Mouse (Mus musculus) liver, embryonic 16.5 days (tissue): ENCODE results near the gene Syn2. TPM values are rescaled to one million over a fixed set of nuclear protein-coding genes. Genes with fewer than 3 reads are reported as not detected.
A peak's percentile ranks its signal among the peaks of the same experiment; 100 is the strongest.

Experiments
- ATAC-seq: fragments of 200-750 bp; cut with Nextera tagmentation; 2 replicates; pipeline ENCODE4 v1.8.0; 2017; ENCODE audit warnings: low read depth, mild to moderate bottlenecking, moderate number of reproducible peaks, moderate library complexity
- H3K27ac ChIP-seq: fragments of 300-500 bp; sonication (generic); 2 replicates; pipeline ENCODE4 v1.5.1; 2014; ENCODE audit warnings: mild to moderate bottlenecking, low read length
- H3K27me3 ChIP-seq: fragments of 300-500 bp; sonication (generic); 2 replicates; pipeline ENCODE4 v1.6.1; 2014; ENCODE audit warnings: low read depth, low read length, mixed read lengths; ENCODE audit not compliant: control insufficient read depth, insufficient read depth
- H3K36me3 ChIP-seq: fragments of 300-500 bp; sonication (generic); 2 replicates; pipeline ENCODE4 v1.6.1; 2014; ENCODE audit warnings: mild to moderate bottlenecking; ENCODE audit not compliant: control insufficient read depth, insufficient read depth
- H3K4me1 ChIP-seq: fragments of 300-500 bp; sonication (generic); 2 replicates; pipeline ENCODE4 v1.6.1; 2014; ENCODE audit warnings: low read depth, low read length, mixed read lengths; ENCODE audit not compliant: control insufficient read depth
- H3K4me2 ChIP-seq: fragments of 300-500 bp; sonication (generic); 2 replicates; pipeline ENCODE4 v1.6.1; 2014; ENCODE audit warnings: low read depth, low read length, mixed read lengths
- H3K4me3 ChIP-seq: fragments of 300-500 bp; sonication (generic); 2 replicates; pipeline ENCODE4 v1.5.1; 2014; ENCODE audit warnings: low read depth, mild to moderate bottlenecking, low read length
- H3K9ac ChIP-seq: fragments of 300-500 bp; sonication (generic); 2 replicates; pipeline ENCODE4 v1.6.1; 2014; ENCODE audit warnings: low read depth, low read length
- H3K9me3 ChIP-seq: fragments of 300-500 bp; sonication (generic); replicated peaks from 2 replicates; pipeline ENCODE4 v1.6.1; 2016; ENCODE audit warnings: low read length; ENCODE audit not compliant: control insufficient read depth
- WGBS: fragments of 180-500 bp; shearing (Covaris S2); extraction: QIAGEN DNeasy Blood & Tissue Kit; methylation state at CpG from one replicate; pipeline ENCODE4 v1.1.7; 2014; ENCODE audit not compliant: insufficient replicate concordance; 5-methylcytosine and 5-hydroxymethylcytosine counted together
- polyA plus RNA-seq: library from polyadenylated mRNA; unstranded; fragments of >200 nt; fragmentation: Nextera tagmentation; extraction: Ambion mirVana; gene quantifications from 2 replicates; pipeline ENCODE4 v1.2.1, GENCODE M21; 2015

Syn2 gene
- polyA plus RNA-seq, 1 experiment from 2014 or later: 0.25 TPM

DNA sequence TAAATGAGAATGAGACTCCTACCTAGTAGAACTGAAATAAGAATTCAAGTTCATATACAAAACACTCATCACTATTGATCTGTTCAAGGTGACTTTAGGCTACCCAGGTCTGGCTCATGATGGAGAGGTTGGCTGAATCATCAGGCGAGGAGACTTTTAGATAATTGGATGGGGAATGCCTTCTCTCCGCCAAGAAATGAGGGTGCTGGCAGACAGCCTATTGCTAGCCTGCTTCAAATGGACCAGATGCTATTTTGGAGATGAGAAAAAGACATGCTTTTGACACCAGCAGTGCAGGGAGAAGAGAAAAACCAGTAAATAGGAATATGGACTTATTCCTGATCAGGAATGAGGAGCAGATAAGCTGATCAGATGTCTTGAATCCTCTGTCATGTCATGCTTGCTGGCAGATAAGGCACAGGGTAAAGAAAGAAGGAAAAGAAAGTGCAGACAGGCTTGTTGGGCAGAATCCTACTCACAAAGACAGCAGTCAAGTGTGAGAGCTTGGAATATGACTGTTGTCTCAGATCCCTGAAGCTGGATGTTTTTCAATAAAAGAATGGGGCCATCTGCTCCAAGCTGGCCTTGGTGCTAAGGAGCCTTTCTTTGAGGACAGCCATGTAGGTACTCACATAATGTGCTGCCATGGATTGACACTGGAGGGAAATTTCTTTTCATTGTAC lies 9.9 kb upstream of the Syn2 start:
- Histone ChIP-seq H3K9ac (no peak overlapping the region), H3K9me3 (no peaks in the 10 kb centered on the region), H3K36me3 (no peaks in the 10 kb centered on the region), H3K4me2 (no peak overlapping the region), H3K27me3 (no peaks in the 10 kb centered on the region), H3K4me1 (no peaks in the 10 kb centered on the region), H3K4me3 (no peak overlapping the region), H3K27ac (no peak overlapping the region)
- no peak for ATAC-seq
- WGBS: 55% methylated on average over 2 of the region's 2 CpGs

DNA sequence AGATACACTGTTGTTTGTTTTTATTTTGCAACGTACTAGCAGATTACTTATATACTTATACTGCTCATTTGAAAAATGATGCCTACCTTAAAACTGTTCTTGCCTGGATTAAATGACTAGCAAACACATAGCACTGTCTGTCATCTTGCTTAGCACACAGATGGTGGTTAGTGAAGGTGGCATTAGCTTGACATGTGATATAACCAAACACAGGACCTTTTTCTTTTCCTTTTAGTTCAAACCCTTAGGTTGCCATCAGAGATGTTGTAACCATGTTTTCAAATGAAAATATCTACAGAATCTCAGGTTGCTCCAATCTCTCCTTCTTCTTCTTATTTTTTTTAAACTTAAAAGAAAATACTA lies 9.4 kb upstream of the Syn2 start:
- WGBS: 51% methylated on average over 1 of the region's 1 CpGs
- ATAC-seq: no peak
- Histone ChIP-seq H3K27me3 (no peaks in the 10 kb centered on the region), H3K9ac (no peak overlapping the region), H3K36me3 (no peaks in the 10 kb centered on the region), H3K4me3 (no peak overlapping the region), H3K27ac (no peak overlapping the region), H3K9me3 (no peaks in the 10 kb centered on the region), H3K4me1 (no peaks in the 10 kb centered on the region), H3K4me2 (no peak overlapping the region)

DNA sequence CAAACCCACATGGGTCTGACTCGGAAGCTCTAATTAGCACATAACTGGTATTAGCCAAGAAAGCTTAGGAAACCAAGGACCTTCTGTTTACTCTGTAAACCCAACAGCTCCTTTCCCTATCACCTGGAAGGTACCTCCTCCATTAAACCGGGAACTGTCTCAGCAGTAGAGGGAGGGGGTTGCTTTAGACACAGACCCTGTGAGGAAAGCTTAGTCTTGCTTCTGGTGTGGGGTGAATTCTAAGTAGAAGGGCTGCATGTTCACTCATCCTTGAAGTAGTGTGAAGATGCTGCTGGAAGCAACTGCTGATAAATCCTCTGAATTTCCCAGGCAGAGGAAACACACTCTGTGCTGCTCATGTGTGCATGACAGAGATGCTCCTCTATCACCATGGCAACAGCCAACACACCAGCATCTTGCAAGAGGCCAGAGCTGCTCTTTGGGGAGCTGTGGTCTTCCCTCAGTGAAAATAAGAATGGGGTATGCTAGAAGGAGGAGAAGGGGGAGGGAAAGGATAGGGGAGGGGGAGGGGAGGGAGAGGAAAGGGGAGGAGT lies 8.4 kb upstream of the Syn2 start:
- no peak overlapping the region for H3K4me2 ChIP-seq
- ATAC-seq: no peak
- no peak overlapping the region for H3K27ac ChIP-seq
- H3K4me3 ChIP-seq: no peak overlapping the region
- H3K9me3 ChIP-seq: no peaks in the 10 kb centered on the region
- 40% methylated on average over 2 of the region's 2 CpGs for WGBS
- no peaks in the 10 kb centered on the region for H3K4me1 ChIP-seq
- H3K27me3 ChIP-seq: no peaks in the 10 kb centered on the region
- H3K36me3 ChIP-seq: no peaks in the 10 kb centered on the region
- no peak overlapping the region for H3K9ac ChIP-seq

DNA sequence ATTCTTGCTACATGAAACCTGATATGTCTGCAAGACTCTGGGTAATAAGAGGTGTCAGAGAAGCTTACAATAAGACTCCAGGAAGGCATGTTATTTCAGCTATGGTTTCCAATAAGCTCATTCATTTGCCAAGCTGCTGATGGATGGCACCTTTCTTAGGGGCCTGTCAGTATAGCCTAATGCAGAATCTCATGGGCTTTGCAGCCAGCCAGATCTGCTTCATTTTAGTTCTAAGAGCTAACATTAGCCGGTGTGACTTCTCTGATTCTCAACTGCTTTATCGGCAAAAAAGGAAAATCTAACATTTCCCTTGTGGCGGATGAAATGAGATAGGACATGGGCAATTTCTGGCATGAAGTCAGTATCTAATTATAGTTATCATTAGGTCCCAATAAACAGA lies 7.9 kb upstream of the Syn2 start:
- no peaks in the 10 kb centered on the region for H3K9me3 ChIP-seq
- no peak overlapping the region for H3K9ac ChIP-seq
- no peak for ATAC-seq
- H3K4me3 ChIP-seq: no peak overlapping the region
- no peak overlapping the region for H3K27ac ChIP-seq
- H3K4me1 ChIP-seq: no peaks in the 10 kb centered on the region
- no peaks in the 10 kb centered on the region for H3K36me3 ChIP-seq
- H3K4me2 ChIP-seq: no peak overlapping the region
- H3K27me3 ChIP-seq: no peaks in the 10 kb centered on the region
- 62% methylated on average over 3 of the region's 3 CpGs for WGBS

DNA sequence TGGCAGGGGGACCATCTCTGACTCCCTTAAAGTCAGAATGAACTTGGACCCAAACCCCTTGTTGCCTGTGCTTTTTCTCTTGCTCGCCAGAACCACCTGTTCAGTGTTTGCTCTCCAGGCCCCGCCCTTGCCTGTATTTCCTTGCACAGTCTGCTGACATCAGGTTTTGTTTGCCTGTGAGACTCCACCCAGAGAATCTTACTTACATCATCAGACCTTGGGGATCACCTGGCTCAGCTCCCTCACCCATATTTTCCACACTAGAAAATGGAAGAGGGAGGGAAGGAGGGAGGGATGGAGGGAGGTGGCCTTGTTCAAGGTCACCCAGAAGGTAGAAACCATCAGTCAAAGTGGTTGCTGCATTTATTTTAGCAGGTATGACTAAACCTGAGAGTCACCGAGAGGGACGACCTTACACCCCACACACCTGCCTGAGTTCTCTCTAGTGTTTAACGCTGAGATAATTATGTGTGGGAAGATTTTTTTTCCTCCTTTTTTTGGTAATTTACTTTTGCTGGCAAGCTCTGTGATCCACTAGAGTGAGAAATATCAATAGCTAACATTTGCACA lies 7.4 kb upstream of the Syn2 start:
- H3K4me3 ChIP-seq: no peak overlapping the region
- no peak overlapping the region for H3K9ac ChIP-seq
- H3K36me3 ChIP-seq: no peaks in the 10 kb centered on the region
- H3K27ac ChIP-seq: no peak overlapping the region
- H3K4me1 ChIP-seq: no peaks in the 10 kb centered on the region
- no peak overlapping the region for H3K4me2 ChIP-seq
- H3K9me3 ChIP-seq: no peaks in the 10 kb centered on the region
- no peak for ATAC-seq
- no peaks in the 10 kb centered on the region for H3K27me3 ChIP-seq
- WGBS: 65% methylated on average over 5 of the region's 5 CpGs

DNA sequence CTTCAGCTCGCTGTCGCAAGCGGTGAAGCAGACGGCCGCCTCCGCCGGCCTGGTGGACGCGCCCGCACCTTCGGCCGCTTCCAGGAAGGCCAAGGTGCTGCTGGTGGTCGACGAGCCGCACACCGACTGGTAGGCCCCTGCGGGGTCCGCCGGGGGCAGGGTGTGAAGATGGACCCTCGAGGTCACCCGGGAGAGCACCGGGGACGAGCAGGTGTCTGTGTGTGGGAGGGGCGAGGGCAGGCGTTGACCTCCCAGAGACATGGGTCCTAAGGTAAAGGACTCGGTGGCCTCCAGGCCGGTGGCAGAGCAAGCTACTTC lies 589 bp downstream of the Syn2 start:
- no peak for ATAC-seq
- Histone ChIP-seq H3K4me3 (peak overlapping the region; percentile 58), H3K4me1 (peaks cover 3% of the 10 kb centered on the region), H3K27me3 (peaks cover 34% of the 10 kb centered on the region), H3K9ac (0 out of 2 replicates have a peak overlapping the region, but pooled peaks have one; percentile 24), H3K27ac (no peak overlapping the region), H3K4me2 (peak overlapping the region; percentile 72), H3K9me3 (no peaks in the 10 kb centered on the region), H3K36me3 (no peaks in the 10 kb centered on the region)
- 4% methylated on average over 27 of the region's 27 CpGs for WGBS

DNA sequence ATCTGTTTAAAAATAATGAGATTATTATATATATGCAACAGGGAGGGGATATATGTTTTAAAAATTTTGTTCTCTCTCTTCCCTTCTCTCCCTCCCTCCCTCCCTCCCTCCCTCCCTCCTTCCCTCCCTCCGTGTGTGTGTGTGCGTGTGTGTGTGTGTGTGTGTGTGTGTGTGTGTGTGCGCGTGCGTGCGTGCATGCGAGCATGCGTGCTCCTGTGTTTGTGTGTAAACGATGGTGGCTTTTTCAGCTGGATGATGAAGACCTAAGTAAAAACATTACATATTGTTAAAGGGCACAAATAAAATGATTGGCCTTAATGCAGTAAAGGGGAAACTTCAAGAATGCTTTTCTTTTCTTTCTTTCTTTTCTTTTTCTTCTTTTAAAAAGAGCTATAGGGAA lies 1.5 kb downstream of the Syn2 start:
- ATAC-seq: no peak
- H3K27ac ChIP-seq: no peak overlapping the region
- peaks cover 3% of the 10 kb centered on the region for H3K4me1 ChIP-seq
- no peaks in the 10 kb centered on the region for H3K36me3 ChIP-seq
- no peak overlapping the region for H3K4me3 ChIP-seq
- H3K9ac ChIP-seq: no peak overlapping the region
- H3K27me3 ChIP-seq: peaks cover 34% of the 10 kb centered on the region
- no peak overlapping the region for H3K4me2 ChIP-seq
- H3K9me3 ChIP-seq: no peaks in the 10 kb centered on the region
- WGBS: 82% methylated on average over 8 of the region's 9 CpGs

DNA sequence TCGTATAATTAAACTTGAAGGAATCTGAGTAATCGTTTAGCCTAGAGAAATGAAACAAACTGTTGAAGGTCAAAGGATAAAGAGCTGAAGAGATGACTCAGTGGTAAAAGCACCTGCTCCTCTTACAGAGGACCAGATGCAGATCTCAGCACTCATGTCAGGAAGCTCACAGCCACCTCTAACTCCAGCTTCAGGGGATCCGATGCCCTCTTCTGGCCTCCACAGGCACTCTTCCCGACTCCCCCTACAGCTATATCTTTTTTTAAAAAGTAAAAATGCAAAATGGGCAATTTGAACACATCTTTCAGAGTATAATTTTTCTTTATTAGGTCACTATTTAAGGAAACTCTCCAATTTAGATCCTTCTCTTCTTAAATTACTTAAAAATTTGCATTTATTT lies 6.7 kb downstream of the Syn2 start:
- Histone ChIP-seq H3K27me3 (peaks cover 9% of the 10 kb centered on the region), H3K9me3 (no peaks in the 10 kb centered on the region), H3K27ac (no peak overlapping the region), H3K36me3 (no peaks in the 10 kb centered on the region), H3K9ac (no peak overlapping the region), H3K4me1 (no peaks in the 10 kb centered on the region), H3K4me2 (no peak overlapping the region), H3K4me3 (no peak overlapping the region)
- 42% methylated on average over 4 of the region's 4 CpGs for WGBS
- ATAC-seq: no peak

DNA sequence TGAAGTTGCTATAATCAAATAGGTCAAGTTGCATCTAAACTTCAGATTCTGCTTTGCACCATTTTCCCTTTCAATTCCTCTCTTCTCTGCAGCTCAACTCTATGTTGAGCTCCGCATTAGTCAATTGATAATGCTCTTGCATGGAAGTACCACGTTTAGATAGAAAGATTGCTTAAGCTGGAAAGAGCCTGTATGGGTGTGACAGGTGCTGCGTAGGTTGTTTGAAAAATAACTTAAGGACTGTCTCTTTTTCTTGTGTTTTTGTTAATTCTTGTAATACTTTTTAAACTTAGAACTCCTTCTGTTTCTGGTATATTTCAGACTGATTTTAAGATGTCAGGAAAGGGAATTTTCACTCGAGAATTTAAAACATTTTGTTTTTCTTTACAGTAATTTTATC lies 26.5 kb downstream of the Syn2 start:
- ATAC-seq: no peak
- H3K27me3 ChIP-seq: no peaks in the 10 kb centered on the region
- H3K27ac ChIP-seq: no peak overlapping the region
- 44% methylated on average over 4 of the region's 4 CpGs for WGBS
- no peak overlapping the region for H3K4me3 ChIP-seq
- no peak overlapping the region for H3K9ac ChIP-seq
- H3K4me1 ChIP-seq: no peaks in the 10 kb centered on the region
- no peaks in the 10 kb centered on the region for H3K9me3 ChIP-seq
- H3K36me3 ChIP-seq: no peaks in the 10 kb centered on the region
- H3K4me2 ChIP-seq: no peak overlapping the region
